Mouse (Mus musculus): ENCODE data around the gene Ccdc186. TPM values are rescaled to one million over a fixed set of nuclear protein-coding genes. Genes with fewer than 3 reads are reported as not detected.
"Not testable (repeated sequence)": the region's sequence is repeated elsewhere in the genome, so short reads cannot be mapped to it uniquely, and the experiment has no call there.

Ccdc186 gene
- polyA plus RNA-seq, 1 experiment from 2014 or later, result 28.8 TPM

GRCm38 (mm10) chr19:56800226-56800625, 21.8 kb downstream of the Ccdc186 start:
- no peaks in the 10 kb centered on the region for H3K9me3 ChIP-seq
- H3K9ac ChIP-seq (replicated peaks), result no peak overlapping the region
- no peaks in the 10 kb centered on the region for H3K4me1 ChIP-seq (replicated peaks)
- peaks cover 81% of the 10 kb centered on the region for H3K36me3 ChIP-seq
- WGBS, result 95% methylated on average over 8 of the region's 8 CpGs
- H3K4me2 ChIP-seq (replicated peaks), result no peak overlapping the region
- ATAC-seq, result no peak
- H3K27me3 ChIP-seq, result no peaks in the 10 kb centered on the region
- no peak overlapping the region for H3K4me3 ChIP-seq (replicated peaks)
- H3K27ac ChIP-seq, result no peak overlapping the region

- no peak overlapping the region for H3K9ac ChIP-seq (replicated peaks)
- no peaks in the 10 kb centered on the region for H3K4me1 ChIP-seq (replicated peaks)
- H3K9me3 ChIP-seq, result no peaks in the 10 kb centered on the region
- H3K4me3 ChIP-seq (replicated peaks), result no peak overlapping the region
- ATAC-seq, result no peak
- H3K27ac ChIP-seq, result no peak overlapping the region
- 96% methylated on average over 11 of the region's 11 CpGs for WGBS
- no peaks in the 10 kb centered on the region for H3K27me3 ChIP-seq
- H3K36me3 ChIP-seq, result peaks cover 94% of the 10 kb centered on the region
- no peak overlapping the region for H3K4me2 ChIP-seq (replicated peaks)
Observed at GRCm38 (mm10) chr19:56797376-56797775, 24.6 kb downstream of the Ccdc186 start.

GRCm38 (mm10) chr19:56788952-56789351, 33.0 kb downstream of the Ccdc186 start:
- H3K27ac ChIP-seq, result no peak overlapping the region
- H3K9ac ChIP-seq (replicated peaks), result no peak overlapping the region
- WGBS, result 89% methylated on average over 5 of the region's 5 CpGs
- no peaks in the 10 kb centered on the region for H3K4me1 ChIP-seq (replicated peaks)
- H3K9me3 ChIP-seq, result no peaks in the 10 kb centered on the region
- ATAC-seq, result no peak
- H3K4me3 ChIP-seq (replicated peaks), result no peak overlapping the region
- peaks cover 49% of the 10 kb centered on the region for H3K36me3 ChIP-seq
- H3K4me2 ChIP-seq (replicated peaks), result no peak overlapping the region
- no peaks in the 10 kb centered on the region for H3K27me3 ChIP-seq

GRCm38 (mm10) chr19:56787911-56788310, 34.1 kb downstream of the Ccdc186 start:
- no peak overlapping the region for H3K9ac ChIP-seq (replicated peaks)
- no peak overlapping the region for H3K27ac ChIP-seq
- no peaks in the 10 kb centered on the region for H3K27me3 ChIP-seq
- 92% methylated on average over 7 of the region's 7 CpGs for WGBS
- H3K4me1 ChIP-seq (replicated peaks), result no peaks in the 10 kb centered on the region
- peaks cover 48% of the 10 kb centered on the region for H3K36me3 ChIP-seq
- no peak overlapping the region for H3K4me2 ChIP-seq (replicated peaks)
- H3K9me3 ChIP-seq, result no peaks in the 10 kb centered on the region
- no peak overlapping the region for H3K4me3 ChIP-seq (replicated peaks)
- no peak for ATAC-seq

GRCm38 (mm10) chr19:56778532-56778931, 43.5 kb downstream of the Ccdc186 start:
- H3K9me3 ChIP-seq; H3K4me2 ChIP-seq (replicated peaks); H3K9ac ChIP-seq (replicated peaks); H3K36me3 ChIP-seq; H3K4me3 ChIP-seq (replicated peaks); ATAC-seq; H3K27ac ChIP-seq: not testable (repeated sequence)
- peaks cover 43% of the 10 kb centered on the region for H3K27me3 ChIP-seq
- peaks cover 21% of the 10 kb centered on the region for H3K4me1 ChIP-seq (replicated peaks)
- 95% methylated on average over 7 of the region's 7 CpGs for WGBS

- Histone ChIP-seq H3K4me2 (replicated peaks) (no peak overlapping the region), H3K4me1 (replicated peaks) (peaks cover 29% of the 10 kb centered on the region), H3K4me3 (replicated peaks) (no peak overlapping the region), H3K36me3 (no peaks in the 10 kb centered on the region), H3K9me3 (no peaks in the 10 kb centered on the region), H3K9ac (replicated peaks) (no peak overlapping the region), H3K27me3 (peaks cover 58% of the 10 kb centered on the region), H3K27ac (no peak overlapping the region)
- WGBS, result 50% methylated on average over 16 of the region's 16 CpGs
- peak; percentile 34 for ATAC-seq
Observed at GRCm38 (mm10) chr19:56776719-56777382, 45.1 kb downstream of the Ccdc186 start.

- 0 out of 2 replicates have a peak, but pooled peaks have one; percentile 47 for ATAC-seq
- Histone ChIP-seq H3K9ac (replicated peaks) (peak overlapping the region; percentile 50), H3K4me2 (replicated peaks) (peak overlapping the region; percentile 56), H3K36me3 (no peaks in the 10 kb centered on the region), H3K27me3 (peaks cover 66% of the 10 kb centered on the region), H3K4me1 (replicated peaks) (peaks cover 29% of the 10 kb centered on the region), H3K9me3 (no peaks in the 10 kb centered on the region), H3K4me3 (replicated peaks) (peak overlapping the region; percentile 31), H3K27ac (no peak overlapping the region)
- WGBS, result 8% methylated on average over 18 of the region's 18 CpGs
Observed at GRCm38 (mm10) chr19:56775893-56776718, 45.9 kb downstream of the Ccdc186 start.

- Histone ChIP-seq H3K9ac (replicated peaks) (peak overlapping the region; percentile 50; the same call in 1 of the 2 replicates), H3K9me3 (no peaks in the 10 kb centered on the region), H3K4me2 (replicated peaks) (peak overlapping the region; percentile 56), H3K4me3 (replicated peaks) (peak overlapping the region; percentile 31), H3K36me3 (no peaks in the 10 kb centered on the region), H3K4me1 (replicated peaks) (peaks cover 29% of the 10 kb centered on the region), H3K27me3 (peaks cover 71% of the 10 kb centered on the region), H3K27ac (no peak overlapping the region)
- 0 out of 2 replicates have a peak, but pooled peaks have one; percentile 27 for ATAC-seq
- 41% methylated on average over 24 of the region's 24 CpGs for WGBS
Observed at GRCm38 (mm10) chr19:56774971-56775892, 46.8 kb downstream of the Ccdc186 start.

- ATAC-seq, result no peak
- no peak overlapping the region for H3K27ac ChIP-seq
- no peaks in the 10 kb centered on the region for H3K36me3 ChIP-seq
- H3K9ac ChIP-seq (replicated peaks), result no peak overlapping the region
- peaks cover 29% of the 10 kb centered on the region for H3K4me1 ChIP-seq (replicated peaks)
- H3K9me3 ChIP-seq, result no peaks in the 10 kb centered on the region
- peaks cover 73% of the 10 kb centered on the region for H3K27me3 ChIP-seq
- WGBS, result 69% methylated on average over 9 of the region's 9 CpGs
- no peak overlapping the region for H3K4me3 ChIP-seq (replicated peaks)
- H3K4me2 ChIP-seq (replicated peaks), result no peak overlapping the region
Observed at GRCm38 (mm10) chr19:56774408-56774962, 47.5 kb downstream of the Ccdc186 start.

- Histone ChIP-seq H3K4me1 (replicated peaks) (peaks cover 29% of the 10 kb centered on the region), H3K4me3 (replicated peaks) (no peak overlapping the region), H3K27me3 (peaks cover 70% of the 10 kb centered on the region), H3K9me3 (no peaks in the 10 kb centered on the region), H3K4me2 (replicated peaks) (no peak overlapping the region), H3K27ac (no peak overlapping the region), H3K9ac (replicated peaks) (no peak overlapping the region), H3K36me3 (no peaks in the 10 kb centered on the region)
- no peak; the same call in 1 of the 2 replicates for ATAC-seq
- WGBS, result 12% methylated on average over 10 of the region's 10 CpGs
Observed at GRCm38 (mm10) chr19:56773393-56773971, 48.5 kb downstream of the Ccdc186 start.

GRCm38 (mm10) chr19:56772158-56772557, 49.8 kb downstream of the Ccdc186 start:
- WGBS, result 81% methylated on average over 7 of the region's 7 CpGs
- Histone ChIP-seq H3K4me2 (replicated peaks) (no peak overlapping the region), H3K9ac (replicated peaks) (no peak overlapping the region), H3K4me3 (replicated peaks) (no peak overlapping the region), H3K27me3 (peaks cover 60% of the 10 kb centered on the region), H3K27ac (no peak overlapping the region), H3K4me1 (replicated peaks) (peaks cover 29% of the 10 kb centered on the region), H3K9me3 (no peaks in the 10 kb centered on the region), H3K36me3 (no peaks in the 10 kb centered on the region)
- ATAC-seq, result no peak

Data from midbrain, embryonic 13.5 days (tissue).